Mouse (Mus musculus) spleen, postnatal 0 days (tissue): ENCODE data around the gene Gm49486. TPM values are rescaled to one million over a fixed set of nuclear protein-coding genes. Genes with fewer than 3 reads are reported as not detected.

Experiments used
- polyA plus RNA-seq: library from polyadenylated mRNA; unstranded; fragments of >200 nt; fragmentation: Nextera tagmentation; extraction: Ambion mirVana; gene quantifications from 2 replicates; pipeline ENCODE4 v1.2.1, GENCODE M21; 2015

Gene Gm49486
- polyA plus RNA-seq = 0.10 TPM in 1 of 2 replicates, not detected in the other

DNA sequence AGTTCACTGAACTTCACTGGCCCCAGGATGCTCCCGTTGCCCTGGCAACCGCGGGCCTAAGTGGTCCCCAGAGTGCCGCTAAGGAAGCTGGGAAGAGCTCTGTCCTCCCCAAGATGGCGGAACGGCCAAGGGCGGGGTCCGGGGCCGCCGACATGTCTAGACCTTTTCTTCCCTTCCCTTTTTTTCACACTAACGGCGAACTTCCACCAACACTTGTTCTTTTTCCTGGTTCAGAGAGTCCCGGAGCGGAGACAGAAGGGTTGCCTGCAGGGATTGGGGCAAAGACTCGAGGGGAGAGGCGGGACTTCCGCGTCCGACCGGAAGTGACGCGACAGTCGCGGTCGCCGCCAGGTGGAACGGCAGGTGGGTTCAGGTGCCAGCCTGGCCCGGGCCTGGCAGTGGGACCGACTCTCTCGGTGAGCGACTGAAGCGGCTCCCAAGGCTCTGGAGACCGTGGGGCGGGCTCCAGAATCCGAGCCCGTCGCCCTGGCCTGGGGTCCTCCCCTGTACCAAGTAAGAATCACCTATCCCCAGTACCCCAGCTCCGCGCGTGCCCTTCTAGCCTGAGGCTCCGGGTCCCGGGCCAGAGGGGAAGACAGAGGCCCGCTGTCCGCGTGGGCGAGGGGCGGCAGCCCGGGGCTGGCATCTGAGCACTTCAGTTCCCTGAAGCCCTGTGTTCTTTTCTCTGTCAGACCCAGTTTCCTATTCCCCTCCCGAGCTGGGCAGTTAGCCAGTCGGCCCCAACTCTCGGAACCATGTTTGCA, at the start of gene Gm49486, which contains the start of gene Pick1:
Gm49486 (plus strand) TSS at position 334 of the 764 bp plus-strand sequence.
Pick1 (plus strand) TSS at position 116 of the 764 bp plus-strand sequence.

DNA sequence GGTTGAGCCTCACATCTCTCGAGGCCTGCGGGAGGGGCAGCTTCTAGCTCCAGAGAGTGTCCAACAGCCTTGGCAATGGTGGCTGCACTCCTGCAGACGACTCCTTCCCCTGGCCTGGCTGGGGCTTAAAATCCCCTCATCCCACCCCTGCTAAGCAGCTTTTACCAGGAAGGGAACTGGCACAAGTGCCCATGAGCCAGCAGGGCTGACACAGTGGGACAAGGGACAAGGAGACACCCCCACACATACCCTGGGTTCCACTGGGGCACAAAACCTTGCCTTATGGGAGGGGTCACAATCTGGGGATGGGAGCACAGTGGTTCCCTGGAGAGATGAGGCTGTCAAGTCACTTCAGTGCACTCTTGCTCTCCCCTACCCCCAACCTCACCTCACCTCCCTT, 25.5 kb downstream of the Gm49486 start, which contains the start of gene Slc16a8:
Slc16a8 (minus strand) TSS at position 101 of the 400 bp plus-strand sequence.

DNA sequence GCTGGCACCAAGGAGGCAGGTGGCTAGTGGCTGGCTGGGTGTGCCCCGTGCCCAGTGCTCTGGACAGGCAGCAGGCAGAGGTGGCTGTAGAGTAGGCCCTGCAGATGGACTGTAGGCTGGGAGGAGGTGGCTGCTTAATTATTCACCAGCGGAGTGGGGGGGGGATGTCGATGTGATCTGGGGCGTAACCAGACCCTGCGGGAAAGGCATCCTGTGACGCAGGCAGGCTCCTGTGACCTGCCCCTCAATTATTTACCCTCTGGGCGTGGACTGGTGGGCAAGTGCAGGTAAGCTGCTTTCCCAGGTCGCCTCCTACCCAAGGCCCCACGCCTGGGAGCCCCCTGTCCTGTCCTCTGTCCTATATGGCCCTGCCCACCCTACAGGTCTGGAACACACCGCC, 56.2 kb downstream of the Gm49486 start, which contains the start of gene Baiap2l2:
Baiap2l2 (minus strand) TSS at position 139 of the 400 bp plus-strand sequence.

Other genes starting within 250 kb of the Gm49486 start
- 102 and 129 TPM in 2 replicates for gene H1f0, start 200.9 kb upstream of the Gm49486 start, polyA plus RNA-seq
- 0.18 TPM in 1 of 2 replicates, not detected in the other for gene Galr3, start 187.5 kb upstream of the Gm49486 start, polyA plus RNA-seq
- 57.8 and 63.1 TPM in 2 replicates for gene Ankrd54, start 166.5 kb upstream of the Gm49486 start, polyA plus RNA-seq
- gene Eif3l, start 154.2 kb upstream of the Gm49486 start, polyA plus RNA-seq = 108 and 112 TPM in 2 replicates
- gene Micall1, start 120.5 kb upstream of the Gm49486 start, polyA plus RNA-seq = 2.6 and 2.8 TPM in 2 replicates
- gene Polr2f, start 88.4 kb upstream of the Gm49486 start, polyA plus RNA-seq = 225 and 245 TPM in 2 replicates
- gene 1700088E04Rik, start 88.1 kb upstream of the Gm49486 start, polyA plus RNA-seq = 0.76 and 3.3 TPM in 2 replicates
- gene Sox10, start 64.2 kb upstream of the Gm49486 start, polyA plus RNA-seq = not detected in 2 replicates
- gene Pick1, start 218 bp upstream of the Gm49486 start, polyA plus RNA-seq = 9.3 and 9.6 TPM in 2 replicates
- 0.11 TPM in 1 of 2 replicates, not detected in the other for gene Slc16a8, start 25.4 kb downstream of the Gm49486 start, polyA plus RNA-seq
- gene Baiap2l2, start 56.1 kb downstream of the Gm49486 start, polyA plus RNA-seq = 0.43 and 1.6 TPM in 2 replicates
- 4.8 and 6.4 TPM in 2 replicates for gene Pla2g6, start 99.0 kb downstream of the Gm49486 start, polyA plus RNA-seq
- 2.9 and 3.0 TPM in 2 replicates for gene Maff, start 117.2 kb downstream of the Gm49486 start, polyA plus RNA-seq
- gene Tmem184b, start 174.2 kb downstream of the Gm49486 start, polyA plus RNA-seq = 12.0 and 16.0 TPM in 2 replicates
- 19.9 and 25.4 TPM in 2 replicates for gene Csnk1e, start 226.2 kb downstream of the Gm49486 start, polyA plus RNA-seq